Mouse (Mus musculus): Measurements from ENCODE around the gene Wnt5b. TPM values are rescaled to one million over a fixed set of nuclear protein-coding genes. Genes with fewer than 3 reads are reported as not detected.
A peak's percentile ranks its signal among the peaks of the same experiment; 100 is the strongest.

The Wnt5b gene
- polyA plus RNA-seq, 2 experiments = 0.26 to 0.50 TPM

DNA sequence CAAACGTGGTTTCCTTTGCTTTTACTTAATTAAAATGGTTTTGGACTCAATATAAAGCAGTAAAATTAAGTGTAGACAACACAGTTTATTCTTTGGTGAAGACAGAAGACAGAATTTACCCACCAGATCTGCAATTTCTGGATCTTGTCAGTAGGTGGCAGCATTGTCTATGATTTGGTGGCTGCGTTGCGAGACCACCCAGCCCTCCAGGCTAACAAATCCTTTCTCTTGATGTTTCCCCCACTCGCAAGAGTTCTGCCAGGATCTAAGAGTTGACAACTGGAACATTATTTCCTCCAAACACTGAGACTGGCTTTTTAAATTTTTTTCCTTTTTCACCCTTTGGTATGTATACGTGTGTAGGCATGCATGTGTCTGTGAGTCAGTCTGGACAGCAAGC lies 54.4 kb downstream of the Wnt5b start:
- no peak overlapping the region for H3K4me3 ChIP-seq (ENCODE audit: insufficient read depth in 1 of 2, low read depth in 2 of 2, low read length in 2 of 2)
- no peaks in the 10 kb centered on the region for H3K4me1 ChIP-seq (replicated peaks; ENCODE audit: control insufficient read depth in 2 of 2, insufficient read depth in 2 of 2, low read length in 1 of 2)
- DNase-seq (ENCODE audit: low read depth in 3 of 3, low spot score in 3 of 3) (peak in 1 of 3 experiments; percentile 22), ATAC-seq (ENCODE audit: insufficient read depth) (no peak)
- H3K9me3 ChIP-seq (ENCODE audit: control insufficient read depth, low read length) = no peaks in the 10 kb centered on the region
- TF ChIP-seq EP300 (IDR thresholded peaks at IDR 0.05; ENCODE audit: low read depth) (no peak), CTCF (IDR thresholded peaks at IDR 0.05; ENCODE audit: low read depth) (peak; percentile 67)
- 11% methylated on average over 5 of the region's 5 CpGs for WGBS (ENCODE audit: insufficient replicate concordance)
- H3K4me2 ChIP-seq (ENCODE audit: low read depth) = no peak overlapping the region
- no peaks in the 10 kb centered on the region for H3K27me3 ChIP-seq (ENCODE audit: control insufficient read depth, insufficient read depth, low read length)
- H3K36me3 ChIP-seq (replicated peaks; ENCODE audit: control insufficient read depth, insufficient read depth, low read depth) = no peaks in the 10 kb centered on the region
- no peak overlapping the region for H3K27ac ChIP-seq
- H3K9ac ChIP-seq (replicated peaks) = no peak overlapping the region

GRCm38 (mm10) chr6:119487619-119488018 lies 56.5 kb downstream of the Wnt5b start:
- 79% methylated on average over 9 of the region's 9 CpGs for WGBS (ENCODE audit: insufficient replicate concordance)
- no peak overlapping the region for H3K4me3 ChIP-seq (ENCODE audit: insufficient read depth in 1 of 2, low read depth in 2 of 2, low read length in 2 of 2)
- TF ChIP-seq EP300 (IDR thresholded peaks at IDR 0.05; ENCODE audit: low read depth) = no peak
- ATAC-seq (ENCODE audit: insufficient read depth) (no peak), DNase-seq (ENCODE audit: low read depth in 3 of 3, low spot score in 3 of 3) (no peak)
- no peak overlapping the region for H3K4me2 ChIP-seq (ENCODE audit: low read depth)
- H3K27me3 ChIP-seq (ENCODE audit: control insufficient read depth, insufficient read depth, low read length) = no peaks in the 10 kb centered on the region
- H3K36me3 ChIP-seq (replicated peaks; ENCODE audit: control insufficient read depth, insufficient read depth, low read depth) = peaks cover 9% of the 10 kb centered on the region
- H3K27ac ChIP-seq = no peak overlapping the region
- no peak overlapping the region for H3K9ac ChIP-seq (replicated peaks)
- no peaks in the 10 kb centered on the region for H3K4me1 ChIP-seq (replicated peaks; ENCODE audit: control insufficient read depth in 2 of 2, insufficient read depth in 2 of 2, low read length in 1 of 2)
- H3K9me3 ChIP-seq (ENCODE audit: control insufficient read depth, low read length) = no peaks in the 10 kb centered on the region

DNA sequence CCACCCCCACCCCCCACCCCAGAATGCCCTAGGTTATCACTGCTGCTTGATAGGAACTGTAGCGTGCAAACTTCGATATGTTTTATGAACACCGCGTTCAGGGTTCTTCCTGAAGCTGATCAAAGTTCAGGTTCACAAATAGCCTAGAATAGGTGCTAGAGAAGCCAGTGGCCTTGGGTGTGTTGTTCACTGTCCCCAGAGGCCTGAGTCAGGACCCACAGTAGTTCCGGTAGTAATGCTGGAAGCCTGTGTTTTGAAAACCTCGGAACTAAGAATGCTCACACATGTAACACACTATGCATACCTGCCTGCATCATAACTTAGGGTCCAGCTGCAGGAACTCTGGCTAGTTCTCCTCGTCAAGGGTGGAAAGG lies 57.1 kb downstream of the Wnt5b start:
- TF ChIP-seq CTCF (IDR thresholded peaks at IDR 0.05; ENCODE audit: low read depth) (no peak), EP300 (IDR thresholded peaks at IDR 0.05; ENCODE audit: low read depth) (no peak)
- no peak overlapping the region for H3K9ac ChIP-seq (replicated peaks)
- H3K4me2 ChIP-seq (ENCODE audit: low read depth) = no peak overlapping the region
- no peak for ATAC-seq (ENCODE audit: insufficient read depth)
- DNase-seq (ENCODE audit: low read depth in 3 of 3, low spot score in 3 of 3) = no peak
- H3K36me3 ChIP-seq (replicated peaks; ENCODE audit: control insufficient read depth, insufficient read depth, low read depth) = peaks cover 9% of the 10 kb centered on the region
- H3K4me3 ChIP-seq (ENCODE audit: insufficient read depth in 1 of 2, low read depth in 2 of 2, low read length in 2 of 2) = no peak overlapping the region
- no peak overlapping the region for H3K27ac ChIP-seq
- H3K9me3 ChIP-seq (ENCODE audit: control insufficient read depth, low read length) = no peaks in the 10 kb centered on the region
- H3K27me3 ChIP-seq (ENCODE audit: control insufficient read depth, insufficient read depth, low read length) = no peaks in the 10 kb centered on the region
- peaks cover 0 to under 1% of the 10 kb centered on the region in 2 experiments; a peak in 1 of 4 replicates for H3K4me1 ChIP-seq (replicated peaks; ENCODE audit: control insufficient read depth in 2 of 2, insufficient read depth in 2 of 2, low read length in 1 of 2)
- 71% methylated on average over 7 of the region's 7 CpGs for WGBS (ENCODE audit: insufficient replicate concordance)

DNA sequence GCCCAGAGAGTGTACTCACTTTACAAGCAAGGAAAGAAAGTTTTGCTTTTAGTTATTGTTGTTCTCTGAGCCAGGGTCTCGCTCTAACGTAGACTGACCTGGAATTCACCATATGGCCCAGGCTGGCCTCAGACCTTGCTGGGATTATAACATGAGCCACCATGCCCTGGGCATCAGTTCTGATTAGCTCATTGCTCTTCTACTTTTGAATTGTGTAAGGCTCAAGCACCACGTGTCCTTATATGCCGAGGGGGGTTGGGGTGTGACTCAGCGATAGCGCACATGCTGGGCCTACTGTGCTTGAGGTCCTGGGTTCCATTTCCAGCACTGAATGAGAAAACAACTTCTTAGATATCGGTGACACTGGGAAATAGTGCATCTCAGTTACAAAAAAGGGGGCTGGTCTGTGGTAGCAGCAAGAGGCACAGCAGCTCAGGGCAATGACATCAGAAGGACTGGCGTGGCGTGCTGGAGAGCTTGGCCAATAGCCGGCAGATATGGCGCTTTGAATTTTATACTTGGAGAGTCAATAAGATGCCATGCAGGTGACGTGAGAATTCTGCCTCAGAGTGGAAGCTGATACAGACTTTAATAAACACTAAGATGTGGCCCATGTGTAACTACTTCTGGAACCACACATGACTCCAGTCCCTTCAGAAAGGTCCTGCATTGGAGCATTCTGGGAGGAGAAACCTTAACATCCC lies 57.6 kb downstream of the Wnt5b start:
- Histone ChIP-seq H3K4me1 (replicated peaks; ENCODE audit: control insufficient read depth in 2 of 2, insufficient read depth in 2 of 2, low read length in 1 of 2) (peaks cover 0 to 2% of the 10 kb centered on the region in 2 experiments; a peak in 1 of 4 replicates), H3K27me3 (ENCODE audit: control insufficient read depth, insufficient read depth, low read length) (no peaks in the 10 kb centered on the region), H3K9ac (replicated peaks) (no peak overlapping the region), H3K4me2 (ENCODE audit: low read depth) (no peak overlapping the region), H3K27ac (no peak overlapping the region), H3K36me3 (replicated peaks; ENCODE audit: control insufficient read depth, insufficient read depth, low read depth) (peaks cover 9% of the 10 kb centered on the region), H3K4me3 (ENCODE audit: insufficient read depth in 1 of 2, low read depth in 2 of 2, low read length in 2 of 2) (no peak overlapping the region), H3K9me3 (ENCODE audit: control insufficient read depth, low read length) (no peaks in the 10 kb centered on the region)
- WGBS (ENCODE audit: insufficient replicate concordance) = 78% methylated on average over 12 of the region's 12 CpGs
- TF ChIP-seq CTCF (IDR thresholded peaks at IDR 0.05; ENCODE audit: low read depth) (no peak), EP300 (IDR thresholded peaks at IDR 0.05; ENCODE audit: low read depth) (no peak)
- ATAC-seq (ENCODE audit: insufficient read depth) (no peak), DNase-seq (ENCODE audit: low read depth in 3 of 3, low spot score in 3 of 3) (no peak)

DNA sequence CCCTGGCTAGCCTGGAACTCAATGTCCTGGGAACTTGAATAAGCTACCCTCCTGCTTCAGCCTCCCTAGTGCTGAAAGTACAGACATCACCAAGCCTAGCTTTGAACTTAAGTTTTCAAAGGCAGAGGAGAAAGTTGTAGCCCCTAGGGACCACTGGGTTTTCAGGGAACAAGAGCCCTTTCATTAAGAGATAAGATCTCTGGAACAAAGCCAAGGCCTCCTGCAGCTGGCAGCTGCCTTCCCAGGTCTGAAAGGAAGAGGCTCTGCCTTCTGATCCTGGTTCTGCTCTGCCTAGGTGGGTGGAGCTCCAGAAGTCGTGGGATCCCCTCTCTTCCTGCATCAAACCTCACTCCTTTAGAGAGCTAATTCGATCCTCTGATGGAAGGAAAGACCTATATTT lies 58.7 kb downstream of the Wnt5b start:
- H3K9me3 ChIP-seq (ENCODE audit: control insufficient read depth, low read length) = no peaks in the 10 kb centered on the region
- peaks cover 9% of the 10 kb centered on the region for H3K36me3 ChIP-seq (replicated peaks; ENCODE audit: control insufficient read depth, insufficient read depth, low read depth)
- no peak for TF ChIP-seq EP300 (IDR thresholded peaks at IDR 0.05; ENCODE audit: low read depth)
- TF ChIP-seq CTCF (IDR thresholded peaks at IDR 0.05; ENCODE audit: low read depth) = no peak
- H3K27ac ChIP-seq = no peak overlapping the region
- H3K4me3 ChIP-seq (ENCODE audit: insufficient read depth in 1 of 2, low read depth in 2 of 2, low read length in 2 of 2) = no peak overlapping the region
- DNase-seq (ENCODE audit: low read depth in 3 of 3, low spot score in 3 of 3) = no peak
- H3K9ac ChIP-seq (replicated peaks) = no peak overlapping the region
- ATAC-seq (ENCODE audit: insufficient read depth) = no peak
- no peak overlapping the region for H3K4me2 ChIP-seq (ENCODE audit: low read depth)
- H3K27me3 ChIP-seq (ENCODE audit: control insufficient read depth, insufficient read depth, low read length) = no peaks in the 10 kb centered on the region
- 11% methylated on average over 2 of the region's 2 CpGs for WGBS (ENCODE audit: insufficient replicate concordance)
- H3K4me1 ChIP-seq (replicated peaks; ENCODE audit: control insufficient read depth in 2 of 2, insufficient read depth in 2 of 2, low read length in 1 of 2) = peaks cover 0 to 2% of the 10 kb centered on the region in 2 experiments; a peak in 1 of 4 replicates

Data from liver, embryonic 14.5 days (tissue).